Mouse (Mus musculus) lung, adult 10 weeks (tissue): ENCODE measurements around the gene Dph1. TPM values are rescaled to one million over a fixed set of nuclear protein-coding genes. Genes with fewer than 3 reads are reported as not detected.

Experiments used
- polyA plus RNA-seq: library from polyadenylated mRNA; stranded (reverse); fragments of 350-450 nt; fragmentation: Illumina TruSeq; extraction: RNeasy Lipid Tissue Mini Kit (QIAGEN cat#74804); gene quantifications from one replicate; pipeline ENCODE4 v1.2.3, GENCODE M21; 2014; ENCODE audit warnings: low read depth, low replicate concordance; ENCODE audit not compliant: insufficient read depth

The Dph1 gene
- 4.7 TPM for polyA plus RNA-seq

DNA sequence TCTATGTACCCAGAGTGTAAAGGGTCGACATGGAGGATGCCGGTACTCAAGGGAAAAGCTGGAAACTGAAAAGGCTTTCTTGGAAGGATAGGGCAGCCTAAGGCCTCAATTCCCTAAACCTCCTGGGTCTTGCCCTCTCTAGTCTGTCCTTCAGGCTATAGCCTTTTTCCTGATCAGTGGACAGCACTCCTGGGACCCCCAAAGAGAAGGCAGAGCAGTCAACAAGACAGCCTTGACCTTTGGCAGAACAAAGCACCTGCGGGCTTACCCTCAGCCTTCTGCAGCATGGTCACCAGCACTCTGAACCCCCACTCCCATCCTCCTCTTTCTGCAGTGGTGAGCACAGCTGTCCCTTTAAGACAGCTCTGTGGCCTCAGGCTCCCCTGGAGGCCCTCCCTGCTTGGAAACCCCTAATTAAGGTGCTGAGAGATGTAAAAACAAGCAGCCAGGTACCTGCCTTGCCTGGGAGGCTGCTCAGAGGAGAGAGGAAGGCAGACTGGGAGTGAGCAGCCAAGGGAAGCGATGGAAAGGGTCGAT is at the start of gene Dph1:
Gene Dph1, minus strand, starts transcription at position 337 of the 537 bp plus-strand sequence.

DNA sequence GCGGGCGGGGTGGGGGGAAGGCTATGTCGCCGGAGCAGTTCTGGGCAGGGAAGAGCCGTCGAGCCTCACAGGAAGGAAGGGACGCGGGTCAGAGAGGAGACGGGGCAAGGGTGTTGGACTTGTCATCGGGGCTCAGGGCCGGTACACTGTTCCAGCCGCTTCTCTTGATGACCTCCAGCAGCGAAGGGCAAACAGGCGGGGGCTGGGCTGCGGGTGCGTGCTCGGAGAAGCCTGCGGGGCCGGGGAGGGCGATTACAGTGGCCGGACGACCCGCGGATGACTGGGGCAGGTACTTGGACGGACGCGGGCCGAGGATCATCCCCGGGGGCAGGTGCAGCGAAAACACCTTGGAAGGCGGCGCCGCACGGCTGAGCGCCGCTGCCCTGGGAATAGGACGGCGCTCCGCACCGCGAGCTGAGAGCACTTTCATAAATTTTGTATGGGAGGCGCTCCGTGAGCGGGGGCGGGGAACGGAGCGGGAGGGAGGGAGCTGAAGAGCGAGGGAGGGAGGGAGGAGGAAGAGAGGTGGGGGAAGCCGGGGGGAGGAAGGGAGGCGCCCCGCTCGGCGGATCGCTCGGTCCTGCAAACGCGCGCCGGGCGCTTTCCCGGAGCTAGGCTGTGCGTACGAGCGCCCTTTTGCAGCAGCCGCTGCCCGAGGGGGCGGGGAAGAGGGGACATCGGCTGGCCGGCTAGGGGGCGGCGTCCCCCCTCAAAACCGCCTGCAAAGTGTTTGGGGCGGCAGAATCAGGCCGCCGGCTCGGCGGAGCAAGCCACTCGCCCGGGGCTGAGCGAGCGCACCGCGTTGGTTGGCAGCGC is 2.4 kb upstream of the Dph1 start, which contains the start of gene Rtn4rl1:
Gene Rtn4rl1, plus strand, starts transcription at position 528 of the 816 bp plus-strand sequence.

DNA sequence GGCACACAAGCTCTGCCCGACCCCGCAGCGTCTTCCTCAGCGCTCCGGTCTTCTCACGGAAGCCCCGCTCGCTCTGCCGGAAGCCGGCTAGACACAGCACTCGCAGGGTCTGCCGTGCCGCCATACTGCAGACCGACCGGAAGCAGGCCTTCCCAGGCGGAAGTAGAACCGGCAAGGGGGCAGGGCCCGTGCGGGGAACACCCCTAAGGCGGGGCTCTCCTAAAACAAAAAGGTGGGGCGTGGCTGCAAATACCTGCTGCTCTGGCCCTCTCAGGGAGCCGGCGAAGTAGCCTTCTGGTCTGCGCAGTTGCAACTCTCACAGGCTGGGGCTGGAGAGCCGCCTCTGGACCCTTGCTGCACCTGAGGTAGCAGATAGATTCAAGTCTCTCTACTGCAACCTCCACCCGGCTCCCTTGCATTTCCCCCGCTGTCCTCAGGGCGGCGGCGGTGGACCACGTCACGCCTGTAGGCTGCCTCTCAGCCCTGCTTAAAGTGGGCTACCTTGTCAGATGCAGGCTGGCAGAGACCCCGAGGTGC is 12.3 kb downstream of the Dph1 start, which contains the start of gene Ovca2:
Gene Ovca2, minus strand, starts transcription at position 164 of the 537 bp plus-strand sequence.

DNA sequence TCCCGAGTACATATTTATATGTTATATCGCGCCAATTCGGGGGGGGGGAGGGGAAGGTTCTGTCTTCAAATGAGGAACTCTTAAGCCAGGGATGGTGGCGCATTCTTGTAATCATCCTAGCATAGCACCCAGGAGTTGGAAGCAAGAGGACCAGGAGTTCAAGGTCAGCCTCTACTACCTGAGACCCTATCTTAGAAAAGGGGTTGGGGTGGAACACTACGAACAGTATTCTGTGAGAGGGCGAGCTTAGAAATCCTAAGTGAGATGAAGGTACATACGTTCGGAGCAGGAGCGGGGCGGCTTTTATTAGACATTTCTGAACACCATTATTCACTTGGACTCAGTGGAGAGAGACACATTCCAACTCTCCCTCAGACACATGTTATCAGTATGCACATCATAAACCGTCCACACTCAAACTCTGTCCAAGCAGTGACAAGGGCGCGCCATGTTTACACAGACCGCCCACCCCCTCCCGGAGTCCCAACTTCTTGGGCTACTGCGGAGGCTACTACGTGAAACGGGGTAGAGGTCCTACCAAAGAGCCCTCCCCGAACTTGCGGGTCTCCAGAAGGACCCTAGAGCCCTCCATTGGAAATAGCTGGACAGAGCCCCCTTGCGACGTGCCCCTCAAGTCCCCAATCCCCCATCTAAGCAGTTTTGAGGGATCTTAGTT is 21.5 kb downstream of the Dph1 start, which contains the start of gene Hic1:
Gene Hic1, minus strand, starts transcription at position 115 of the 676 bp plus-strand sequence.

Other genes with a start within 250 kb of the Dph1 start
- 6.4 TPM for gene Hic1, start 21.7 kb downstream of the Dph1 start, polyA plus RNA-seq
- gene Ovca2, start 12.4 kb downstream of the Dph1 start, polyA plus RNA-seq, result 12.3 TPM
- 5.8 TPM for gene Rtn4rl1, start 2.5 kb upstream of the Dph1 start, polyA plus RNA-seq
- gene Rpa1, start 157.1 kb upstream of the Dph1 start, polyA plus RNA-seq, result 27.4 TPM
- gene Smyd4, start 157.2 kb upstream of the Dph1 start, polyA plus RNA-seq, result 2.6 TPM
- 48.5 TPM for gene Serpinf1, start 231.5 kb upstream of the Dph1 start, polyA plus RNA-seq
- 0.24 TPM for gene Serpinf2, start 248.3 kb upstream of the Dph1 start, polyA plus RNA-seq